Mouse (Mus musculus) gastrocnemius, adult 2 months (tissue): ENCODE data around the gene Plxna4. TPM values are rescaled to one million over a fixed set of nuclear protein-coding genes. Genes with fewer than 3 reads are reported as not detected.

Experiments used
- DNase-seq: peaks from one replicate; pipeline ENCODE4 v3.0.0; 2022
- H3K27ac ChIP-seq: fragments of 200-600 bp; 2 replicates; pipeline ENCODE4 v1.8.1; 2022; ENCODE audit warnings: mild to moderate bottlenecking
- H3K4me3 ChIP-seq: fragments of 200-600 bp; 2 replicates; pipeline ENCODE4 v1.8.1; 2022; ENCODE audit warnings: mild to moderate bottlenecking, moderate library complexity
- CTCF ChIP-seq: fragments of 200-600 bp; IDR thresholded peaks from 2 replicates; pipeline ENCODE4 v1.8.1; 2022; ENCODE audit warnings: antibody characterized with exemption, mild to moderate bottlenecking, moderate library complexity
- intact Hi-C: fragments of 180-260 bp; cut with DNase I; formaldehyde crosslinking; loops from one replicate; pipeline ENCODE4 v1.15.1; 2025
- long read RNA-seq, 2 experiments: library from polyadenylated mRNA; stranded (forward); transcript quantifications; one replicate each; pipeline ENCODE4 v2.0.0; 2021
- total RNA-seq, 2 experiments: library from RNA; stranded (reverse); gene quantifications; 2 replicates each; pipeline ENCODE4 v1.2.3; 2021

The Plxna4 gene
- 1 to 10 TPM; 1.4 to 4.6 TPM for total RNA-seq
- long read RNA-seq, experiment 1, full-length matches to known transcripts = 2 of 3 reads
- long read RNA-seq, experiment 1, partial matches to known transcripts = 0 of 3 reads
- long read RNA-seq, experiment 1, other reads (novel, unspliced or antisense) = 1 of 3 reads
- long read RNA-seq, experiment 2, full-length matches to known transcripts = 1 of 2 reads
- long read RNA-seq, experiment 2, partial matches to known transcripts = 1 of 2 reads
- long read RNA-seq, experiment 2, other reads (novel, unspliced or antisense) = 0 of 2 reads

GRCm38 (mm10) chr6:32588056-32588671 is at the start of gene Plxna4:
Gene Plxna4, minus strand, starts transcription at chr6:32588192.
- TF ChIP-seq CTCF = peak; percentile 36; the same call in 1 of the 2 replicates
- intact Hi-C loops = no loop called here
- peak; percentile 84 for DNase-seq
- peak within 1 kb of the TSS; percentile 76 for H3K27ac ChIP-seq
- H3K4me3 ChIP-seq = peak within 1 kb of the TSS; percentile 89

DNA sequence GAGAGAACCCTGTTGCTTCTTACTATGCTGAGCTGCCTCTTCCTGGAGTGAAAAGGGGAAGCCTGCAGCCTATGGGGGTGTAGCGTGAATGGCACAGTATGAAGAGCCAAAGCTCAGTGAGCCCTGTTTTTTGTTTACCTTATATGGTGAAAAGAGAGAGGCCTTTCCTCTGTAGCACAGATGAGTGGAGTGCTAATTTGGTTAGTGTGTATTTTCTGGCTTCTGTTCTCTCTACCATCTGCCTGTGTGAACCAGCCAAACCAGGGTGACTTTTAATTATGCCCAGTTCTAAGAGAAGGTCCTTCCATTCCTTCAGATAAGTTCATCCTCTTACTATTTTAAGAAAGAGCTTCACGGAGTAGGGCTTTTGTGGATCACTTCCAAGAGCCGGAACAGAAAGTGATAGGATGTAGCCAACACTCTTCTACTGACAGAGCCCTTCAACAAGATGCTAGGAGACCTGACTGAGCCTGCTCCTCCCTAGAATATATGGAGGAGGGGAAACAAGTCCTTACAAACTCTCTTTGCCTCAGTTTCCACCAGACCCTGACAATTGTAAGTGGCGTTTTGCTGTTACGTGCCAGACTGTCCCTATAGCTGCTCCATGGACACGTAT is 49.7 kb upstream of the Plxna4 start:
- no peak for TF ChIP-seq CTCF
- no peak for DNase-seq
- Histone ChIP-seq H3K27ac (no peak overlapping the region), H3K4me3 (no peak overlapping the region)
- intact Hi-C loops = no loop called here

DNA sequence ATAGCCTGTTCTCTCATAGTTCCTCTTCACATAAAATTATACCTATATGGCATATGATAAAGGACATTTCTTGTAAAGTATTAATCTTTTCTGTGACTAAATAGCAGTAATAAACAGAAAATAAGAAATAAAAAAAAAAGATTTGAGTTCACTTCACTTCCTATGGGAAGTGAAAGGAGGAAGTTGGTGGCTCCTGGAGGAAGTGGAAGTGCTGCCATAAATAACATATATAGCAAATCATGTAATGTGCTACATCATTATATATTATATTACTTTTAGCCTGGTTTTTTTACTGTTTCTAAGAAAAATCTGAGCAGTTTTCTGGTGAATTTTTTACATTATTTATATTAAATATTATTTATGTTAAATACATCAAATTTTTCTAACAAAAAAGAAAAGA is 22.7 kb upstream of the Plxna4 start:
- H3K4me3 ChIP-seq = no peak overlapping the region
- TF ChIP-seq CTCF = no peak
- intact Hi-C loops = no loop called here

GRCm38 (mm10) chr6:32606787-32607186 is 18.8 kb upstream of the Plxna4 start:
- TF ChIP-seq CTCF = no peak
- Histone ChIP-seq H3K27ac (no peak overlapping the region), H3K4me3 (no peak overlapping the region)
- no peak for DNase-seq
- intact Hi-C loops = no loop called here

More for the DNA sequence above, 22.7 kb upstream of the Plxna4 start:
- DNase-seq = no peak
- H3K27ac ChIP-seq = no peak overlapping the region

DNA sequence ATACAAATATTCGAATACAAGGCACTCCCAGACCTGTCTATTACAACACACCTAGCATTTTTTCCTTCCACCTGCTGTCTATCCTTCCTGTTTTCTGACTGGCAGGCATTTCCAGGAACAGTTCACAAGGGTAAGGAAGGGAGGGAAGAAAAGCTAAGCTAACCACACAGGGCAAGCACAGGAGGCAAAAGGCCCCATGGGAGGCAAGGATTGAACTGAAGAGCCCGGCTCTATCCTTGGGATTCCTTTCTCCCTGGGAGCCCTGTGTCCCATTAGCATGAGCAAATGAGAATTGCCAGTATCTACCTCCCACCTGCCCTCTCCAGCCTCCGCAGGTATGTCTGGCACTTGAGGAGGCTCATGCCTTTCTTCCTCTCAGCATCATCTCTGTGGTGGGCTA is 17.6 kb upstream of the Plxna4 start:
- Histone ChIP-seq H3K4me3 (no peak overlapping the region), H3K27ac (no peak overlapping the region)
- intact Hi-C loops = no loop called here
- no peak for TF ChIP-seq CTCF
- DNase-seq = no peak

GRCm38 (mm10) chr6:32604901-32605300 is 16.9 kb upstream of the Plxna4 start:
- intact Hi-C loops = no loop called here
- H3K27ac ChIP-seq = no peak overlapping the region

DNA sequence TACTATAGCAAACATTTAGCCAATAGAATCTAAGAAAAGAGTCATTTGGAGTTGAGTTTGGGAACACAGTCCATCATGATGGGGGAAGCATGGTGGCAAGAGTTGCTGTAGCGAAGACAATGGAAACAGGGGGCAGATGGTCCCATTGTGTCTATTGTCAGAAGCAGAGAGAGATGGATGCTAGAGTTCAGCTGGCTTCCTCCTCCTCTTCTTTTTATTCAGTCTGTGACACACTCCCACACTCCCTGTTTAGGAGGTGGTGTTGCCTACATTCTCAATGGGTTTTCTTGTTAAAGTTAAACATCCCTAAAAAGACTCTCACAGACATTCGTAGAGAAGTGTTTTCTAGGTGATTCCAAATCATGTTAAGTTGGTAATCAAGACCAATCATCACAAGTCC is 14.1 kb upstream of the Plxna4 start:
- intact Hi-C loops = no loop called here
- no peak for DNase-seq
- Histone ChIP-seq H3K4me3 (no peak overlapping the region), H3K27ac (no peak overlapping the region)
- no peak for TF ChIP-seq CTCF

More at GRCm38 (mm10) chr6:32604901-32605300, 16.9 kb upstream of the Plxna4 start:
- no peak for DNase-seq
- TF ChIP-seq CTCF = no peak
- no peak overlapping the region for H3K4me3 ChIP-seq

DNA sequence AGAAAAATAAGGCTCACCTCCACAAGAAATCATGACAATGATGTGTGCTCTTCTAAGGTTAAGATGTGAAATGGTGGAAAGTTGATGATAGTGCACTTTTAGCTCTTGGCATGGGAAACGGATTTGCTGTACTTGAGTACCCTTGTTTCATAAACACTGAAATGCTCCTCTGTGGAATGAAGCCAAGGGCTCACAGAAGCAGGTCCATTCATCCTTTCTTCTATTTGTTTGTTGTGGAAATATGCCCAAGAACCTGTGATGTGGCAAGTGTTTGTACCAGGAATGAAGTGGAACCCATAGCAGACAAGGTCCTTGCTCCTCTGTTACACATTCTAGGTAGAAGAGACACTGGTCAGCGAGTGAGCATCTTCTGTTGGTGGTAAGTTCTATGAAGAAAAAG is 13.3 kb upstream of the Plxna4 start:
- H3K27ac ChIP-seq = no peak overlapping the region
- intact Hi-C loops = no loop called here
- TF ChIP-seq CTCF = no peak
- H3K4me3 ChIP-seq = no peak overlapping the region
- no peak for DNase-seq

DNA sequence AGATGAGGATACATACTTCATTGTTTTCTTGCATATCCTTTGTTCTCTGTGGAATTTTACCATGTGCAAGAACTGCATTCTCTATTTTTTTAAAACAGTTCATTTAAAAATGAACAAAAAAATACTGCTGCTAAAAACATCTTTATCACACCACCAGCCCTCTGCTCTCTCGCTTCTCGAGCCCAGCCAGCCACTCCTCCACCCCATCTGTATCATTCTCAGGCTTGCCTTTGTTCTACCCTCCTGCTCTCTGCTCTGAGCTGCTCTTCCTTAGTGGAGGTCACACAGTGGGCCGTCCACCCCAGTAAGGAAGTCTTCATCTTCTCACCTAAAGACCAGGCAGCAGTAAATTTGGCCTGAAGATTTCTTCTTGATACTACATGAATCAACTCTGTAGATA is 7.6 kb upstream of the Plxna4 start:
- H3K27ac ChIP-seq = no peak overlapping the region
- DNase-seq = no peak
- no peak overlapping the region for H3K4me3 ChIP-seq
- intact Hi-C loops = loop anchor here (10.0 kb wide), 1 partner anchor 401 kb away; no protein-coding TSS in a partner anchor
- no peak for TF ChIP-seq CTCF

DNA sequence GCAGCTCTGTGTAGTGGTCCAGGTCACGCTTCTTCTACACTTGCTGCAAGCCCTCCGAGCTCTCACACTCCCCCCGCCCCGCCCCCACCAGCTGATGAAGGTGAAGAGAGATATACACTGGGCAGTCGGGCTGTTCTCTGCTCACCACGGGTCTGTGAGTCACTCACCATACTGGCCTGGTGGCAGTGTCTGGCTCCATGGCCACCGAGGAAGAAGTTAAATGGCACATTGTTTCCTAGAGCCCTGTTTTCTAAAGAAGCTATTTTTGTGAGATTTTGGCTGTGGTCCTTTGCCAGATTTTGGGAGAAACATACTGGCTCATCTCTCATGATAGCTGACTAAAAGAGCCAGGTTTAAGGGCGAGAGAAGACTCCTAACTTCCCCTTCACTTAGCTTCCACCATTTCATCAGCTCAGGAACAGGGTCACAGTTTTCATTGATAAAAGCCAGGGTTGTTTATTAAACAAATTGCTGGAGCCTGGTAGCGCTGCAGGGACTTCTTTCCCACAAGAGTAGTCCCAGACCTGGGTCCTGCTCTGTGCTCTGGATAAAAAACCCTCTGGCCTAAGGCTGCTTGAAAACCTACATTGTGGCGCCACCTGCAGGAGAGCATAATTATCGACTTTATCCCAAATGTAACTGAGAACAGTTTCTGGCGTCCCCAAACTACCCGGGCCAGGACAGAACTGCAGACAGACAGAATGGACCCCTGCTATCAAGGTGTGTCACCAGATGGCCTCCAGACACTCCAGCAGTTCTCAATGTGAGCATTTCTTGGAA is 3.2 kb upstream of the Plxna4 start:
- peak; percentile 76 for DNase-seq
- intact Hi-C loops = loop anchor here (1.0 to 10.0 kb wide), 4 partner anchors 112 to 654 kb away; no protein-coding TSS in a partner anchor
- peak; percentile 86 for TF ChIP-seq CTCF
- Histone ChIP-seq H3K27ac (no peak overlapping the region), H3K4me3 (no peak overlapping the region)

DNA sequence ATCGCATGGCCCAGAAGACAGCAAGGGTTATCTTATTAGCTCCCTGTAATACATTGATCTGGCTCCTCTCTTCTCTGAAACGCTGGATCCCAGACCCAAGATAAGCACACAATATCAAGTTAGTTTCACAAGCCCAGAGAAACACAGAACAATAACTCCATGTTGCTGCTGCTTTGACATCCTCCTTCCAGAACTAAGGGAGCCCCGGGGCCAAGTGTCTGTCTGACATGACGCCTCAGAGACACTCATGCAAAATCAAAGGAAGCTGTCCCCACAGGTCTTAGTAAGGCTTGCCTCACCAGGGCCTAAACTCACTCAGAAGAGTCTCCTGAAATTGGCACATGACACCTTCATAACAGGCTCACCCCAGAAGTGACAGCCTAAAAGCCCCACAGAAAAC is 1.6 kb upstream of the Plxna4 start:
- no peak for DNase-seq
- intact Hi-C loops = loop anchor here (2.0 to 10.0 kb wide), 3 partner anchors 111 to 653 kb away; no protein-coding TSS in a partner anchor
- Histone ChIP-seq H3K27ac (no peak overlapping the region), H3K4me3 (no peak overlapping the region)
- no peak for TF ChIP-seq CTCF

- 0 out of 2 replicates have a peak, but pooled peaks have one; percentile 0 for TF ChIP-seq CTCF
- peak overlapping the region; percentile 76 for H3K27ac ChIP-seq
- intact Hi-C loops = no loop called here
Observed at GRCm38 (mm10) chr6:32587136-32588009, 619 bp downstream of the Plxna4 start.

More at GRCm38 (mm10) chr6:32587136-32588009, 619 bp downstream of the Plxna4 start:
- H3K4me3 ChIP-seq = peak overlapping the region; percentile 89
- DNase-seq = peak; percentile 72
